Mouse (Mus musculus) heart, adult 11 months (tissue): ENCODE results near the gene Trappc2l.
A peak's percentile ranks its signal among the peaks of the same experiment; 100 is the strongest.

Source experiments
- DNase-seq: peaks from one replicate; pipeline ENCODE4 v3.0.0; 2022

Trappc2l gene

GRCm38 (mm10) chr8:122658149-122658806, 46.8 kb downstream of the Trappc2l start:
- no peak for DNase-seq

- DNase-seq = no peak
Observed at GRCm38 (mm10) chr8:122658807-122659160, 47.3 kb downstream of the Trappc2l start.

GRCm38 (mm10) chr8:122660022-122660421, 48.6 kb downstream of the Trappc2l start:
- no peak for DNase-seq

- peak; percentile 99 for DNase-seq
Observed at GRCm38 (mm10) chr8:122661138-122661537, 49.7 kb downstream of the Trappc2l start.

GRCm38 (mm10) chr8:122661894-122662293, 50.5 kb downstream of the Trappc2l start:
- DNase-seq = no peak

- DNase-seq = no peak
Observed at GRCm38 (mm10) chr8:122663106-122663505, 51.7 kb downstream of the Trappc2l start.

- DNase-seq = no peak
Observed at GRCm38 (mm10) chr8:122663670-122664069, 52.2 kb downstream of the Trappc2l start.

- DNase-seq = peak; percentile 99
Observed at GRCm38 (mm10) chr8:122665221-122665620, 53.8 kb downstream of the Trappc2l start.

- peak; percentile 98 for DNase-seq
Observed at GRCm38 (mm10) chr8:122665667-122666316, 54.4 kb downstream of the Trappc2l start.
